Mouse (Mus musculus) olfactory bulb, adult 2 months (tissue): Measurements from ENCODE around the gene Nr1i3.

ENCODE experiments used
- CTCF ChIP-seq: fragments of 200-500 bp; IDR thresholded peaks from 2 replicates; pipeline ENCODE4 v1.5.1; 2012; ENCODE audit warnings: low read depth, mild to moderate bottlenecking, low read length, moderate library complexity; ENCODE audit not compliant: insufficient read depth
- POLR2A ChIP-seq: fragments of 200-500 bp; IDR thresholded peaks from 2 replicates; pipeline ENCODE4 v1.6.1; 2012; ENCODE audit warnings: mild to moderate bottlenecking, low read depth, low read length, moderate library complexity; ENCODE audit not compliant: insufficient read depth

GRCm38 (mm10) chr1:171262594-171263130 lies 48.9 kb downstream of the Nr1i3 start:
- TF ChIP-seq CTCF (no peak), POLR2A (no peak)
